Mouse (Mus musculus): ENCODE data around the gene Slc35e3. TPM values are rescaled to one million over a fixed set of nuclear protein-coding genes. Genes with fewer than 3 reads are reported as not detected.
A peak's percentile ranks its signal among the peaks of the same experiment; 100 is the strongest.

Slc35e3 gene
- total RNA-seq, 1 experiment from 2014 or later: 8.1 TPM

DNA sequence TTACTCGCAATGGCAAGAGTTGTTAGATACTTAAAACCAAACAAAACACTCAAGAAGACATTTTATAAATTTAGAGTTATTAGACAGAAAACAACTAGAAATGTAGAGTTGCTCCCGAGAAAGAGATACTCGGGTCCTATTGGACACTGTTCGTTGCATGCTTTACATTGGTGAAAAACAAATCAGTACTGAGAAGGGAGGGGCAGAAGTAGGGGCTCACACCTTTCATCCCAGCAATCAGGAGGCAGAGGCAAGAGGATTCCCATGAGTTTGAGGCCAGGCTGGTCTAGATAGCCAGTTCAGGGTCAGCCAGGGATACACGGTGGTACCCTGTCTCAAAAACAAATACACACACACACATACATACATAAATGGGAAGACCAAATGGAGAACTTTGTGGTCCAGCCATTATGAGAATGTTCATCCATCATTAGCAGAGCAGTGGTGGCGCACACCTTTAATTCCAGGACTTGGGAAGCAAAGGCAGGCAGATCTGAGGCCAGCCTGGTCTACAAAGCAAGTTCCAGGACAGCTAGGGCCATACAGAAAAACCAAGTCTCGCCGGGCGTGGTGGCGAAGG is 54.7 kb downstream of the Slc35e3 start:
- no peak for ATAC-seq (replicated peaks; ENCODE audit: low read depth, poor library complexity, severe bottlenecking)

DNA sequence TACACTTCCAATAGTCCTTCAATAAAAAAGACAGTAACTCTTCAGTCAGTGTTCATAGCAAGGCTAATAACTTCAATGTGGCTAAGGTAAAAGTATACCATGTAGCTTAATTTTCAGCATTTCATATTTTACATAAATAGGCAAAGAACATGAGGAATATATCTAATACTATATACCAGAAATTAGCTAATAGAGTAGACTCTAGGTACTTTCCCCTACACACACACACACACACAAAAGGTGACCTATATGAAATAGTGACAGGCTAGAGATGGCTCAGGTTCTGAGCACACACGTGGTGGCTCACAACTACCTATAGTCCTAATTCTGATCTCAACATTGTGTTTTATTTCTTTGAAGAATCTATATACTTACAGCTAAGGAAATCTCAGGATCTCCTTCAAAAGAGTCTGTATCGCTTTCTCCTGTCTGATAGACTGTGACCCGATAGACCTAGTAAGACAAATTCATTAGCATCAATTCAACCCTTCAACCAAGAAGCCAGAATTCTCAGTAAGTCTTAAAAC is 55.3 kb downstream of the Slc35e3 start:
- ATAC-seq (replicated peaks; ENCODE audit: low read depth, poor library complexity, severe bottlenecking): no peak

DNA sequence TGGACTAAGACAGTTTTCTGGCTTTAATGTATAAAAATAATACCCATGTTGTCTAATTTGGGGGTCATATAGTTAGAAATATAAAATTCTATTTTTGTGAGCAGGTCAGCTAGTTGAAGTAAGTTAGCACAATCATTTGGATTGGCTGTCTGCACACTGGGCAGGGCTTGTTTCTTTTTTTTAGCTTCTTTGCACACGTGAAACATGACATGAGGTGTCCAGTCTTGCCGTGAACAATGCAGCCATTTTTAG is 56.1 kb downstream of the Slc35e3 start:
- ATAC-seq (replicated peaks; ENCODE audit: low read depth, poor library complexity, severe bottlenecking): no peak

DNA sequence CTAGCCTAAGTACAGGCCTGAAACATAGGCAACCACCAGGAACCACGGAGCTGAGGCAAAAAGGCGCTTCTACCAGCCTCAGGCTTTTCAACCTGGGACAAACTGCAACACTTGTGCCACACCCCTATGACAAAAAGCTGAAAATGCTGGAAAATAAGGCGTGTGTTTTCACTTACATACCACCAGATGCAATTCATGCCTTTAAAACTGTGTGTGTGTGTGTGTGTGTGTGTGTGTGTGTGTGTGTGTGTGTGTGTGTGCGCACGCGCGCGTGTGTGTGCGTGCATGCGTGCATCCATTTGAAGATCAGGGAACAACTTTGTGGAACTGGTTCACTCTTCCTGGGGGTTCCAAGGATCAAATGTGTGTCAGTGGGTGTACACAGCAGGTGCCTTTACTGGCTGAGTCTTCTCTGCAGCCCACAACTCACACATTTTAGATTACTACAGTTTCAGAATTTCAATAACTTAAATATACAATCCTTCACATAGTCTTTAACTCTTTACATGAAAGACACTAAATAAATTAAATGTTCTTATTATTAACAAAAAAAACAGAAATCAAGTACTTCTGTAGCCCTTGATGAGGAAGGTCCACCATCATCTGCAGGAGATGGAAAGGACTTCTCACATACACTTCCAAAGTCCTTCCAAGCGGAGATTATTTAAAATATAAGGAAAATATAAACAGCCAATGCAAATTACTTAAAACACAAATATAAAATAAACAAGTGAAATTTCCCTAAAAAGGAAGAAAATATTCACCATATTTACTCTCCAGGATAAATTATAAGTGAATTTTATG is 56.7 kb downstream of the Slc35e3 start:
- no peak for ATAC-seq (replicated peaks; ENCODE audit: low read depth, poor library complexity, severe bottlenecking)

DNA sequence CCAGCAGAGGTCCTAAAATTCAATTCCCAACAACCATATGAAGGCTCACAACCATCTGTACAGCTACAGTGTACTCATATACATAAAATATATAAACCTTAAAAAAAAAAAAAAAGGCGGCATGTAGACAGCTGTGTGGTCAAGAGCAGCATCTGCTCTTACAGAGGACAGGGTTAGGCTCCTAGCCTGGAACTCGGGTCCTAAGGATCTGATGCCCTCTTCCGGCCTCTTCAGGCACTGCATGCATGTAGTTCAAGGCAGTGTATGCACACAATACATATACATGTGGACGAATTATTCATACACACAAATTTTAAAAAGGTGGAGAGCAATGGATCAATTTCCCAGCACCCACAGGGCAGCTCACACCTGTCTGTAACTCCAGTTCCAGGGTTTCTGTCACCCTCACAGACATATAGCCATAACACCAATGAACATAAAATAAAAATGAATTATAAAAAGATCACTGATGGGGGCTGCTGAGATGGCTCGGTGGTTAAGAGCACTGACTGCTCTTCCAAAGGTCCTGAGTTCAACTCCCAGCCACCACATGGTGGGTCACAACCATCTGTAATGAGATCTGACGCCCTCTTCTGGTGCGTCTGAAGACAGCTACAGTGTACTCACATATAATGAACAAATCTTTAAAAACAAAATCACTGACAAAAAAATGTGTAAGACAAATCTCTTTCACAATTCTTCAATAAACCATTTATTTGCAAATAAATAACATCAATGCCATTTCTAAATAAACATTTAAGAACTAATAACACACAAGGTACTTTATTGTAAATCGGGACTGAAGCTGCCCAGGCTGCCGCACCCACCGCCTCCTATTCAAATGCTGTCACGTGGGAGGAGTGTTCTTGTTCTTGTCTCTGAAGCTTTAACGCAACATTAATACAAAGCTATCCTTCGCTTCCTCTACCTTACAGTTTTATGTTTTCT is 57.7 kb downstream of the Slc35e3 start:
- ATAC-seq (replicated peaks; ENCODE audit: low read depth, poor library complexity, severe bottlenecking): 0 out of 2 replicates have a peak, but pooled peaks have one; percentile 52

DNA sequence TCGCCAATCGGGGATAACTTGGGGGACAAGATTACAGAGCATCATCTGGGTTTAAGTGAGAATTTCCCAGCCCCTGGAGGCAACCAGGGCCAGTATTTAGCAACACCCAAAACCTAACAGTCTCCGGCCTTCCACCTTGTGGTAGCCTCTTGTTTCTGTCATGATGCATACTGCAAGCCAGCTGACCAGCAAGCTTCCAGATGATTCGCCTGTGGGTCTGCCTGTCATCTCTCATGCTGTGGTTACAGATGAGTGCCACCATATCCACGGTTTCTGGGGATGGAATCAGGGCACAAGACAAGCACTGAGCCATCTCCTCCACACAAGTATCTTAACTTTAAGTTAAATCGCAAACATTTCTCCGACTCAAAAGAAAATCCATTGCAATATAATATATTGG is 58.6 kb downstream of the Slc35e3 start:
- ATAC-seq (replicated peaks; ENCODE audit: low read depth, poor library complexity, severe bottlenecking): no peak

DNA sequence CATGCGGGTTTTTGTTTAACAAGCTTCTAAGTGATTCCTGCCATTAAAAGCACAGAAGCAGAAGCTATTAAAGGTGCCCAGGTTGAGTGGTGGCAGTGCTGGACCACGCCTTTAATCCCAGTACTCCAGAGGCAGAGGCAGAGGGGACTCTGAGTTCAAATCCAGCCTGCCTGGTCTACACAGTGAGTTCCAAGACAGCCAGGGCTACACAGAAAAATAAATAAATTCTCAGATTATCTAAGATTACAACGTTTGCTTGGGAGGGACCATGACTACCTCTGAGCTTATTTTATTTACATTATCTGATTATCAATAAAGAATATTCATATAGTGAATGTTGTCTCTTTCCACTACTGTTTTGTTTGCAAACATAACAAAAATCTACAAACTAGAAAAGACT is 59.1 kb downstream of the Slc35e3 start:
- no peak for ATAC-seq (replicated peaks; ENCODE audit: low read depth, poor library complexity, severe bottlenecking)

DNA sequence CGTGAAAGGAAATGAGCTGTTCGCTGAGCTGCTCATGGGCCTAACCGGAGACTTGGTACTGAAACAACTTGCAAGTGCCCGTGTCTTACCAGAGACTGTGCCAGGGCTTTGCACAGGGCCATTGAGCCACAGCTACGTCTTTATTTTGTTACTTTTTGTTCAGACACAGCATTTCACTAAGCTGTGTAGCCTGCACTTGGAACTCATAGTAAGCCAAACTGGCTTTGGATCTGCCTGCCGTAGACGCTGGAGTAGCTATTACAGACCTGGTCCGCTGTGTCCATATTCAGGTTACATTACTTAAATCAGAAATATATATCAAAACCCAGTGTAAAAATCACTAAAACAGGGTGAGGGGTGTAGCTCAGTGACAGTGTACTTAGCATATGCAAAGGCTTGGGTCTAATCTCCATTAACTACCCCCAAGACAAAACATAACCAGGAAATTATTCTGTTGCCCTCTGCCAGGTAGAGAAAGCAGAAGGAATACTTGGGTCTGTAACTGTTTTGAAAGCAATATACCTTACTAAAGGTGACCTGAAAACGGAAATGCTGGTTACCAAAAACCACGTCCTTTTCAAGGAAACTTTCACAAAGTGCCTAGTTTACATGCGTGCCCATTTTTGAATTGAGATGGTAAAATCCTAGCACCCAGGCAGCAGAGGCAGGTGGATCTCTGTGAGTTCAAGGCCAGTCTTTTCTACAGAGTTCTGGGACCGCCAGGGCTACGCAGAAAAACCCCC is 60.1 kb downstream of the Slc35e3 start:
- no peak for ATAC-seq (replicated peaks; ENCODE audit: low read depth, poor library complexity, severe bottlenecking)

DNA sequence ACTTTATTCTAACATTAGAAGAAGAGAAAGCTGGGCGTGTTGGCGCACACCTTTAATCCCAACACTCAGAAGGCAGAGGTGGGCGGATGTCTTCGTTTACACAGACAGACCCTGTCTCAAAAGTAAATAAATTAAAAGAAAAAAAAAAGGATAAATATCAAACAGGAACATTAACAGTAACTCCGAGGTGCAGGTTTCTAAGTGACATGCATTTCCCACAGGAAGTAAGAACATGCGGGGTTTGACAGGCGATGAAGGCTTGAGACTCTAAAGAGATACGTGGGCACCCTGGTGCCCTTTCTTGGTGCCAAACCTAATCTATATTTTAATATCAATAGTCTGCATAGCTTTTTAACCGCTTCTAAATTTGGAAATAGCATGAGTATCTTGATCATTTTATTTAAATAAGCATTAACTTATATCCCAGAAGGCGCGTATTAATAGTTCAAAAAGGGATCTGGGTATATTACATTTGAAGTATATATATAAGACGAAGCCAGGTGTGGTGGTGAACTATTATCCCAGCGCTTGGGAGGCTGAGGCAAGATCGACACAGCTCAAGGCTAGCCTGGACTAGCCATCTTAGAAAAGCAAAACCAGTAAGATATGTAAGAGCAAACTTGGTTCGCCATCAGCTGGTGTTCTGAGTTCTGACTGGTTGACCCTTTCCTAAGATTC is 60.9 kb downstream of the Slc35e3 start:
- no peak for ATAC-seq (replicated peaks; ENCODE audit: low read depth, poor library complexity, severe bottlenecking)

DNA sequence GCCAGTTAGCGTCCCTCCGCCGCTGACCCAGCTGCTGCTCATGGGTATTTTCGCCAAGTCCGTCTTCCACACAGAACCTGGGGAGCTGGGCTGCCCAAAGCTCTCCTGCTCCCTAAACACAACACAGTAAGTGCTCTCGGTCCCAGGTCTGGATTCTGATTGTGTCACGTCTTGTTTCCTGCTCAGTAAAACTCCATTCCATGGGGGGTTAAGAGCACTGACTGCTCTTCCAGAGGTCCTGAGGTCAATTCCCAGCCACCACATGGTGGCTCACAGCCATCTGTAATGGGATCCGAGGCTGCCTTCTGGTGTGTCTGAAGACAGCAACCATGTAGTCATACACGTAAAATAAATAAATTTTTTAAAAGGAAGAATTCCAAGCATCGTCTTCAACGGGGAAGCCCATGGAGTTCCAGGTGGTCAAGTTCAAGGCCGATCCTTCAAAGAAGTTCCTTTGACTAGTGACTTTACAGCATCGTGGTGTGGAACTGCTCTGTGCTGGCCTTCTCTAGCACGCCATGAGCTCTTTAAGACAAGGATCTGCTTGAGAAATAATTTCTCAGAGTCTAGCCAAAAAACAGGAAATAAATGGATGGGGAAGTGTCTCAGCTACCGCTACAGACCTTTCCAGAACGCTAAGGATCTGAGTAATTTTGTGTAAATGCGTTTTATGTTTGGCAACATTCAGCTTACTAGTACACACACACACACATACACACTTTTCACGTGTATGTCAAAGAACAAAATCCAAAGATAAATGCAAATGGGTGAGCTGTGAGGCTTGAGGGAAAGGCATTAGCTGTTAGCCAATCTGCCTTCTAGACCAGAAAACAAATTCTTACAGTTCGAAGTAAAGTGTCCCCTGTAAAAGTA is 61.6 kb downstream of the Slc35e3 start:
- ATAC-seq (replicated peaks; ENCODE audit: low read depth, poor library complexity, severe bottlenecking): 0 out of 2 replicates have a peak, but pooled peaks have one; percentile 37

DNA sequence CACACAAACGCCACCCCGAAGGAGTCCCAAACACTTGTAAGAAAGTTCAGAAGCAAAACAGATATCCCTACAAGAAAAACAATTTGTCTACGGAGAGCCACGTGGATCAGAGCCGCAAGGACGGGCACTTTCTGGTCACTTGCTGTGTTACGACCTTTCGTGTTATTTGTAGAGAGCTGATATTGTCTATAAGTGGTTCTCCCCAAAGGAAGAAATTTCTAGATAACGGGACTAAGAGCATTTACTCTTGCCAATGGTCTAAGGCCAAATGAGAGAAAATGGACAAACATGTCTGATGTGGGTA is 62.5 kb downstream of the Slc35e3 start:
- no peak for ATAC-seq (replicated peaks; ENCODE audit: low read depth, poor library complexity, severe bottlenecking)

Other genes with a start within 250 kb of the Slc35e3 start
- 0.14 TPM in 1 of 2 replicates, not detected in the other for gene Cpm, start 116.9 kb downstream of the Slc35e3 start, total RNA-seq (2017)
- 67.0 and 76.1 TPM in 2 replicates for gene Mdm2, start 35.6 kb downstream of the Slc35e3 start, total RNA-seq (2017)
- gene Nup107, start 46.3 kb upstream of the Slc35e3 start, total RNA-seq (2017): 126 and 151 TPM in 2 replicates
- gene Rap1b, start 99.7 kb upstream of the Slc35e3 start, total RNA-seq (2017): 152 and 155 TPM in 2 replicates